Mouse (Mus musculus) brain, embryonic 14.5 days (tissue): ENCODE results near the gene Stat4.

ENCODE experiments used
- CTCF ChIP-seq: fragments of 200-500 bp; IDR thresholded peaks from 2 replicates; pipeline ENCODE4 v1.5.1; 2012; ENCODE audit warnings: inconsistent platforms, mild to moderate bottlenecking, moderate library complexity, borderline replicate concordance; ENCODE audit not compliant: insufficient read depth, insufficient read length; ENCODE audit errors: extremely low read depth
- POLR2A ChIP-seq: fragments of 200-500 bp; IDR thresholded peaks from 2 replicates; pipeline ENCODE4 v1.6.1; 2012; ENCODE audit warnings: mild to moderate bottlenecking, inconsistent platforms, borderline replicate concordance; ENCODE audit not compliant: poor library complexity, insufficient read depth, insufficient read length, severe bottlenecking; ENCODE audit errors: extremely low read depth

DNA sequence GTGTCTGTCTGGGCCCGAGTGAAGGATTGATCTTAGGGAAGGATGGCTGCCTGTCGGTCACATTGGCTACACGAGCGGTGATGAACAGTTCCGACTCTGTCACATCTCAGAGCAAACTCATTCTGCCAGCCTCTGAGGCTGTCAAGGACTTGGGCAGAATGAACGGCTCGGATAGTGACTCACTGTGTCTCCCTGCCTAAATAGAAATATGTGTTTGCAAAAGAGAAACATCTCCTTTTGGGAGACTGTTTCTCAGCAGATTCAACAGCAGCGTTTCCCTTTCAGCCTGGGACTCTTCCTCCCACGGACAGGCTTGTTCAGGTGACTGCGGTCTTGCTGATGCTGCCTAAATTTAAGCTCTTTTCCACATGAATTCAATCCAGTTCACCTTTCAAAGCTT lies 169.4 kb downstream of the Stat4 start:
- no peak for TF ChIP-seq POLR2A
- no peak for TF ChIP-seq CTCF
